Mouse (Mus musculus): ENCODE results near the gene Gprin2. TPM values are rescaled to one million over a fixed set of nuclear protein-coding genes. Genes with fewer than 3 reads are reported as not detected.

The Gprin2 gene
- polyA plus RNA-seq, 1 experiment from 2014 or later, result 0.46 TPM

GRCm38 (mm10) chr14:34223362-34223898, 22.0 kb upstream of the Gprin2 start:
- DNase-seq (ENCODE audit: low spot score) (no peak), ATAC-seq (ENCODE audit: low FRiP score, low TSS enrichment) (peak; percentile 36; the same call in 1 of the 2 replicates)
- no peaks in the 10 kb centered on the region for H3K27me3 ChIP-seq (ENCODE audit: control insufficient read depth, insufficient read depth, low read length)
- H3K36me3 ChIP-seq (ENCODE audit: control insufficient read depth, insufficient read depth, low read length), result no peaks in the 10 kb centered on the region
- no peaks in the 10 kb centered on the region for H3K4me1 ChIP-seq (replicated peaks; ENCODE audit: control insufficient read depth, insufficient read depth)
- WGBS, result 52% methylated on average over 5 of the region's 5 CpGs
- H3K4me3 ChIP-seq (ENCODE audit: low read depth, low read length), result no peak overlapping the region
- no peaks in the 10 kb centered on the region for H3K9me3 ChIP-seq (ENCODE audit: control insufficient read depth, low read length)
- no peak overlapping the region for H3K9ac ChIP-seq (ENCODE audit: low read length)
- no peak overlapping the region for H3K27ac ChIP-seq (replicated peaks)
- no peak overlapping the region for H3K4me2 ChIP-seq (replicated peaks; ENCODE audit: low read depth)
- TF ChIP-seq CTCF (IDR thresholded peaks at IDR 0.05; ENCODE audit: low read depth), result no peak
- no peak for TF ChIP-seq EP300 (optimal IDR thresholded peaks at IDR 0.05)

GRCm38 (mm10) chr14:34221416-34222077, 20.1 kb upstream of the Gprin2 start:
- H3K27ac ChIP-seq (replicated peaks), result no peak overlapping the region
- TF ChIP-seq EP300 (optimal IDR thresholded peaks at IDR 0.05) (no peak), CTCF (IDR thresholded peaks at IDR 0.05; ENCODE audit: low read depth) (no peak)
- no peak for ATAC-seq (ENCODE audit: low FRiP score, low TSS enrichment)
- H3K4me1 ChIP-seq (replicated peaks; ENCODE audit: control insufficient read depth, insufficient read depth), result no peaks in the 10 kb centered on the region
- no peak for DNase-seq (ENCODE audit: low spot score)
- H3K4me2 ChIP-seq (replicated peaks; ENCODE audit: low read depth), result 0 out of 2 replicates have a peak overlapping the region, but pooled peaks have one; percentile 11
- no peaks in the 10 kb centered on the region for H3K27me3 ChIP-seq (ENCODE audit: control insufficient read depth, insufficient read depth, low read length)
- WGBS, result 69% methylated on average over 5 of the region's 5 CpGs
- no peak overlapping the region for H3K9ac ChIP-seq (ENCODE audit: low read length)
- no peak overlapping the region for H3K4me3 ChIP-seq (ENCODE audit: low read depth, low read length)
- H3K36me3 ChIP-seq (ENCODE audit: control insufficient read depth, insufficient read depth, low read length), result no peaks in the 10 kb centered on the region
- H3K9me3 ChIP-seq (ENCODE audit: control insufficient read depth, low read length), result no peaks in the 10 kb centered on the region

- H3K27me3 ChIP-seq (ENCODE audit: control insufficient read depth, insufficient read depth, low read length), result no peaks in the 10 kb centered on the region
- TF ChIP-seq CTCF (IDR thresholded peaks at IDR 0.05; ENCODE audit: low read depth) (no peak), EP300 (optimal IDR thresholded peaks at IDR 0.05) (no peak)
- WGBS, result 73% methylated on average over 5 of the region's 5 CpGs
- H3K4me2 ChIP-seq (replicated peaks; ENCODE audit: low read depth), result no peak overlapping the region
- no peaks in the 10 kb centered on the region for H3K9me3 ChIP-seq (ENCODE audit: control insufficient read depth, low read length)
- DNase-seq (ENCODE audit: low spot score) (no peak), ATAC-seq (ENCODE audit: low FRiP score, low TSS enrichment) (no peak)
- no peak overlapping the region for H3K27ac ChIP-seq (replicated peaks)
- H3K36me3 ChIP-seq (ENCODE audit: control insufficient read depth, insufficient read depth, low read length), result no peaks in the 10 kb centered on the region
- no peak overlapping the region for H3K9ac ChIP-seq (ENCODE audit: low read length)
- H3K4me3 ChIP-seq (ENCODE audit: low read depth, low read length), result no peak overlapping the region
- H3K4me1 ChIP-seq (replicated peaks; ENCODE audit: control insufficient read depth, insufficient read depth), result no peaks in the 10 kb centered on the region
Measured at GRCm38 (mm10) chr14:34220426-34220825, 19.0 kb upstream of the Gprin2 start.

- TF ChIP-seq CTCF (IDR thresholded peaks at IDR 0.05; ENCODE audit: low read depth) (no peak), EP300 (optimal IDR thresholded peaks at IDR 0.05) (no peak)
Measured at GRCm38 (mm10) chr14:34219786-34220198, 18.3 kb upstream of the Gprin2 start.

GRCm38 (mm10) chr14:34219295-34219694, 17.8 kb upstream of the Gprin2 start, which contains the start of gene Syt15:
Syt15 (plus strand) TSS chr14:34219595.
- TF ChIP-seq CTCF (IDR thresholded peaks at IDR 0.05; ENCODE audit: low read depth), result no peak
- no peak for TF ChIP-seq EP300 (optimal IDR thresholded peaks at IDR 0.05)
- H3K9ac ChIP-seq (ENCODE audit: low read length), result no peak within 1 kb of the TSS
- no peaks in the 10 kb centered on the region for H3K27me3 ChIP-seq (ENCODE audit: control insufficient read depth, insufficient read depth, low read length)
- 71% methylated on average over 6 of the region's 6 CpGs for WGBS
- H3K4me1 ChIP-seq (replicated peaks; ENCODE audit: control insufficient read depth, insufficient read depth), result no peaks in the 10 kb centered on the region
- no peak for DNase-seq (ENCODE audit: low spot score)
- no peaks in the 10 kb centered on the region for H3K9me3 ChIP-seq (ENCODE audit: control insufficient read depth, low read length)
- peak within 1 kb of the TSS; percentile 29 for H3K4me3 ChIP-seq (ENCODE audit: low read depth, low read length)
- H3K27ac ChIP-seq (replicated peaks), result no peak within 1 kb of the TSS
- ATAC-seq (ENCODE audit: low FRiP score, low TSS enrichment), result no peak
- H3K4me2 ChIP-seq (replicated peaks; ENCODE audit: low read depth), result peak within 1 kb of the TSS; percentile 46
- no peaks in the 10 kb centered on the region for H3K36me3 ChIP-seq (ENCODE audit: control insufficient read depth, insufficient read depth, low read length)

More at GRCm38 (mm10) chr14:34219786-34220198, 18.3 kb upstream of the Gprin2 start:
- no peaks in the 10 kb centered on the region for H3K36me3 ChIP-seq (ENCODE audit: control insufficient read depth, insufficient read depth, low read length)
- H3K27ac ChIP-seq (replicated peaks), result no peak overlapping the region
- ATAC-seq (ENCODE audit: low FRiP score, low TSS enrichment), result peak; percentile 38; the same call in 1 of the 2 replicates
- peak overlapping the region; percentile 29 for H3K4me3 ChIP-seq (ENCODE audit: low read depth, low read length)
- H3K27me3 ChIP-seq (ENCODE audit: control insufficient read depth, insufficient read depth, low read length), result no peaks in the 10 kb centered on the region
- peak overlapping the region; percentile 46 for H3K4me2 ChIP-seq (replicated peaks; ENCODE audit: low read depth)
- DNase-seq (ENCODE audit: low spot score), result peak; percentile 28
- H3K9me3 ChIP-seq (ENCODE audit: control insufficient read depth, low read length), result no peaks in the 10 kb centered on the region
- 1% methylated on average over 28 of the region's 29 CpGs for WGBS
- H3K4me1 ChIP-seq (replicated peaks; ENCODE audit: control insufficient read depth, insufficient read depth), result no peaks in the 10 kb centered on the region
- no peak overlapping the region for H3K9ac ChIP-seq (ENCODE audit: low read length)
